Mouse (Mus musculus) thymus, adult 2 months (tissue): ENCODE data around the gene Sall4.

Experiments
- CTCF ChIP-seq: fragments of 200-500 bp; IDR thresholded peaks from 2 replicates; pipeline ENCODE4 v1.5.1; 2012; ENCODE audit warnings: mild to moderate bottlenecking, control low read depth, low read length, moderate library complexity, borderline replicate concordance; ENCODE audit not compliant: control insufficient read depth, poor library complexity, insufficient read depth; ENCODE audit errors: extremely low read depth
- POLR2A ChIP-seq: fragments of 200-500 bp; IDR thresholded peaks from 2 replicates; pipeline ENCODE4 v1.6.1; 2012; ENCODE audit warnings: mild to moderate bottlenecking, low read length, control low read depth, moderate library complexity; ENCODE audit not compliant: control insufficient read depth, poor library complexity, insufficient read depth; ENCODE audit errors: extremely low read depth

DNA sequence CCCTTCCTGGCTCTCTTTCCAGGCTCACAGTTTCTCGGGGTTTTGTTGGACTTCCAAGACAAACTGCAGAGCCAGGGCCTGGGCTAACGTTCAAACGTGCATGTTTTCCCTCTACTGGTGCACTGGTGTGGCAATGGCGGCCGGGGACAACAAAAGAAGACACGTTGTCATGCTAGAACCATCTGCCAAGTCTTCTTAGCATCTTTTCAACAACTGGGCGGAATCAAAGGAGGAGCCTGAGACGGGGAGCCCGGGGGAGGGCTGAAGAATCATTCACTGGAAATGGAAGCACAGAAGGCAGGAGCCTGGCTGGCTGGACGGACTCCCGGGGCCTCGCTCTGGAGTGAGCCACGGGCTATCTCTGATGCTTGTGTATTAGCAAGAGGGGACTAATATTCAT lies 65.5 kb downstream of the Sall4 start:
- TF ChIP-seq POLR2A = no peak
- no peak for TF ChIP-seq CTCF
